ENCODE assay signal across 14 mouse cellular contexts in the genomic region with DNA sequence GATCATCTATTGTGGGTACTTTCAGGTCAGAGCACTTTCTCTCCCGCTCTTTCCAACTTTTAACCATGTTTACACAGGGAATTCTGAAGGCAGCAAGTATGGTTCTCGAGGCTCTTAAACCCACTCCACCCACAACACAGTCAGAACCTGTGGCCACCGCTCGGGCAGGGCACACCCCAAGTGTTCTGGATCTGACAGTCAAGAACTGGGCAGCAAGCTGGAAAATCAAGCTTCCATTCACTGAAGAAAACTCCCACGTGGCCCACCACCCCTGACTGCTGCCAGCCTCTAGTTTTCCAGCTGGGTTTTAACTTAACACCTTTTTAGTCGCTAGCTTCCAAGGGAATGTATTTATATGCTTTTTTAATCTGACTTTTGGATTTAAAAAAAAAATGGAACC.
A peak's percentile ranks its signal among the peaks of the same experiment; 100 is the strongest.
DNase-seq lines count a peak whose midpoint lies in the region; ATAC-seq and TF ChIP-seq lines count a peak whose summit lies in the region.
"Had no signal": no experiment of that assay in that cellular context is flagged by ENCODE, and none has a peak within 500 bp of the region (broad histone marks: within the 10 kb centered on the region; RNA-seq: fewer than 3 reads in every experiment).

No protein-coding gene starts in this region.

- ATAC-seq in frontal cortex, adult (ENCODE audit: low TSS enrichment): 0 out of 2 replicates have a peak, but pooled peaks have one; percentile 19
- no peak for ATAC-seq in embryonic facial prominence, embryonic 15.5 days (ENCODE audit: insufficient number of reproducible peaks, low FRiP score, low TSS enrichment, low read depth)
- ATAC-seq in limb, embryonic 14.5 days (ENCODE audit: low FRiP score, low read depth): peak; percentile 10; the same call in 1 of the 2 replicates
- no peak for ATAC-seq in hindbrain, postnatal 0 days
- ATAC-seq: inflammation-experienced regulatory T-cells, adult 6 months had no signal

- WGBS in embryonic facial prominence, embryonic 15.5 days: 43% methylated on average over 6 of the region's 6 CpGs
- WGBS in limb, embryonic 14.5 days: 34% methylated on average over 6 of the region's 6 CpGs
- WGBS in hindbrain, postnatal 0 days: 78% methylated on average over 6 of the region's 6 CpGs

- no peak for DNase-seq in frontal cortex, postnatal 25 days (ENCODE audit: low spot score in 2 of 2)
- peak; percentile 54 for DNase-seq in limb, embryonic 14.5 days (ENCODE audit: low spot score)
- DNase-seq in lung, postnatal 10 days: peak; percentile 29
- no peak for DNase-seq in hindbrain, postnatal 0 days (ENCODE audit: low spot score)
- DNase-seq in urinary bladder, adult 2 months (ENCODE audit: low spot score): no peak
- DNase-seq in layer of hippocampus, postnatal 10 days (ENCODE audit: low spot score in 2 of 2): no peak
- DNase-seq: thymus, postnatal 36 days had no signal

- no peaks in the 10 kb centered on the region for H3K36me3 ChIP-seq in embryonic facial prominence, embryonic 15.5 days
- H3K36me3 ChIP-seq in limb, embryonic 14.5 days (ENCODE audit: control insufficient read depth, insufficient read depth, low read length): no peaks in the 10 kb centered on the region
- H3K36me3 ChIP-seq in hindbrain, postnatal 0 days (ENCODE audit: insufficient read depth, low read length): no peaks in the 10 kb centered on the region
- H3K36me3 ChIP-seq: hindbrain, embryonic 10.5 days; midbrain, embryonic 10.5 days; neural tube, embryonic 13.5 days had no signal

- H3K4me3 ChIP-seq in embryonic facial prominence, embryonic 15.5 days (replicated peaks): no peak overlapping the region
- no peak overlapping the region for H3K4me3 ChIP-seq in limb, embryonic 14.5 days (replicated peaks; ENCODE audit: low read length)
- no peak overlapping the region for H3K4me3 ChIP-seq in hindbrain, postnatal 0 days (ENCODE audit: low read length)
- H3K4me3 ChIP-seq: erythroblast, embryonic 14.5 days; hindbrain, embryonic 10.5 days; midbrain, embryonic 10.5 days; neural tube, embryonic 13.5 days had no signal

- peaks cover 14% of the 10 kb centered on the region for H3K4me1 ChIP-seq in embryonic facial prominence, embryonic 15.5 days
- H3K4me1 ChIP-seq in limb, embryonic 14.5 days (ENCODE audit: control insufficient read depth, insufficient read depth, low read length): peaks cover 33% of the 10 kb centered on the region
- H3K4me1 ChIP-seq in hindbrain, postnatal 0 days (ENCODE audit: insufficient read depth, low read length): peaks cover 8% of the 10 kb centered on the region; the same call in 1 of the 2 replicates

- no peak overlapping the region for H3K4me2 ChIP-seq in embryonic facial prominence, embryonic 15.5 days (replicated peaks)
- no peak overlapping the region for H3K4me2 ChIP-seq in limb, embryonic 14.5 days (replicated peaks; ENCODE audit: low read depth, low read length, severe bottlenecking)
- no peak overlapping the region for H3K4me2 ChIP-seq in hindbrain, postnatal 0 days (ENCODE audit: low read depth, low read length)
- H3K4me2 ChIP-seq: neural tube, embryonic 13.5 days had no signal

- no peak overlapping the region for H3K9ac ChIP-seq in embryonic facial prominence, embryonic 15.5 days
- H3K9ac ChIP-seq in limb, embryonic 14.5 days (ENCODE audit: low read depth, low read length, severe bottlenecking): no peak overlapping the region
- H3K9ac ChIP-seq in hindbrain, postnatal 0 days (replicated peaks; ENCODE audit: low read length): no peak overlapping the region
- H3K9ac ChIP-seq: neural tube, embryonic 13.5 days had no signal

- no peaks in the 10 kb centered on the region for H3K9me3 ChIP-seq in embryonic facial prominence, embryonic 15.5 days (replicated peaks)
- H3K9me3 ChIP-seq in limb, embryonic 14.5 days (ENCODE audit: control insufficient read depth, low read length): no peaks in the 10 kb centered on the region
- no peaks in the 10 kb centered on the region for H3K9me3 ChIP-seq in hindbrain, postnatal 0 days (ENCODE audit: low read length)
- H3K9me3 ChIP-seq: hindbrain, embryonic 10.5 days; midbrain, embryonic 10.5 days; neural tube, embryonic 13.5 days had no signal

- no peak for TF ChIP-seq POLR2A in limb, embryonic 14.5 days (IDR thresholded peaks at IDR 0.05; ENCODE audit: borderline replicate concordance, extremely low read depth, insufficient read depth, insufficient read length)

- TF ChIP-seq CTCF in hindbrain, postnatal 0 days (IDR thresholded peaks at IDR 0.05; ENCODE audit: low read depth): no peak

- no peaks in the 10 kb centered on the region for H3K27me3 ChIP-seq in embryonic facial prominence, embryonic 15.5 days
- no peaks in the 10 kb centered on the region for H3K27me3 ChIP-seq in limb, embryonic 14.5 days (ENCODE audit: control insufficient read depth, insufficient read depth, low read length)
- H3K27me3 ChIP-seq in hindbrain, postnatal 0 days (ENCODE audit: insufficient read depth, low read length): no peaks in the 10 kb centered on the region

- H3K27ac ChIP-seq in embryonic facial prominence, embryonic 15.5 days (replicated peaks): peak overlapping the region; percentile 18
- H3K27ac ChIP-seq in limb, embryonic 14.5 days (replicated peaks; ENCODE audit: low read depth, low read length): no peak overlapping the region
- H3K27ac ChIP-seq in hindbrain, postnatal 0 days: no peak overlapping the region
- H3K27ac ChIP-seq: hindbrain, embryonic 10.5 days; midbrain, embryonic 10.5 days; neural tube, embryonic 13.5 days had no signal

Comparison
In these comparisons a context has a peak if more than half of its experiments do, and no peak if none do; other contexts are left out.
1. ATAC-seq: peak in frontal cortex, adult (single experiment) and limb, embryonic 14.5 days (single experiment); none in embryonic facial prominence, embryonic 15.5 days (single experiment) and hindbrain, postnatal 0 days (single experiment).
2. DNase-seq: peak in limb, embryonic 14.5 days (single experiment) and lung, postnatal 10 days (single experiment); none in frontal cortex, postnatal 25 days (0 of 2), hindbrain, postnatal 0 days (single experiment), urinary bladder, adult 2 months (single experiment) and layer of hippocampus, postnatal 10 days (0 of 2).